Mouse (Mus musculus) midbrain, embryonic 13.5 days (tissue): Measurements from ENCODE around the gene C2cd2l. TPM values are rescaled to one million over a fixed set of nuclear protein-coding genes. Genes with fewer than 3 reads are reported as not detected.
"Not testable (repeated sequence)": the region's sequence is repeated elsewhere in the genome, so short reads cannot be mapped to it uniquely, and the experiment has no call there.

Experiments used
- ATAC-seq: fragments of 200-750 bp; cut with Nextera tagmentation; 2 replicates; pipeline ENCODE4 v1.8.0; 2017; ENCODE audit warnings: mild to moderate bottlenecking, moderate TSS enrichment, moderate library complexity
- H3K27ac ChIP-seq: fragments of 300-500 bp; sonication (generic); 2 replicates; pipeline ENCODE4 v1.5.1; 2015; ENCODE audit warnings: inconsistent platforms, mild to moderate bottlenecking, moderate library complexity
- H3K27me3 ChIP-seq: fragments of 300-500 bp; sonication (generic); 2 replicates; pipeline ENCODE4 v1.6.1; 2015; ENCODE audit warnings: mild to moderate bottlenecking, inconsistent platforms
- H3K36me3 ChIP-seq: fragments of 300-500 bp; sonication (generic); 2 replicates; pipeline ENCODE4 v1.6.1; 2015; ENCODE audit warnings: mild to moderate bottlenecking, inconsistent platforms
- H3K4me1 ChIP-seq: fragments of 300-500 bp; sonication (generic); replicated peaks from 2 replicates; pipeline ENCODE4 v1.6.1; 2015; ENCODE audit warnings: inconsistent platforms
- H3K4me2 ChIP-seq: fragments of 300-500 bp; sonication (generic); replicated peaks from 2 replicates; pipeline ENCODE4 v1.6.1; 2015; ENCODE audit warnings: moderate library complexity, mild to moderate bottlenecking, inconsistent platforms
- H3K4me3 ChIP-seq: fragments of 300-500 bp; sonication (generic); replicated peaks from 2 replicates; pipeline ENCODE4 v1.5.1; 2015; ENCODE audit warnings: mild to moderate bottlenecking, inconsistent platforms
- H3K9ac ChIP-seq: fragments of 300-500 bp; sonication (generic); replicated peaks from 2 replicates; pipeline ENCODE4 v1.6.1; 2015; ENCODE audit warnings: mild to moderate bottlenecking, inconsistent platforms
- H3K9me3 ChIP-seq: fragments of 300-500 bp; sonication (generic); 2 replicates; pipeline ENCODE4 v1.6.1; 2016; ENCODE audit warnings: mild to moderate bottlenecking, inconsistent platforms
- WGBS: fragments of 180-500 bp; shearing (Covaris S2); methylation state at CpG from one replicate; pipeline ENCODE4 v1.1.7; 2015; 5-methylcytosine and 5-hydroxymethylcytosine counted together
- polyA plus RNA-seq: library from polyadenylated mRNA; unstranded; fragments of >200 nt; fragmentation: Nextera tagmentation; extraction: Ambion mirVana; gene quantifications from 2 replicates; pipeline ENCODE4 v1.2.1, GENCODE M21; 2015

Gene C2cd2l
- polyA plus RNA-seq, result 23.0 and 27.3 TPM in 2 replicates

- Histone ChIP-seq H3K27me3 (no peaks in the 10 kb centered on the region), H3K4me2 (peak within 1 kb of the TSS; percentile 93), H3K9ac (peak within 1 kb of the TSS; percentile 98), H3K36me3 (peaks cover 19% of the 10 kb centered on the region), H3K27ac (peak within 1 kb of the TSS; percentile 84), H3K4me1 (peaks cover 33% of the 10 kb centered on the region), H3K9me3 (no peaks in the 10 kb centered on the region), H3K4me3 (peak within 1 kb of the TSS; percentile 98)
- WGBS, result under 1% methylated on average over 66 of the region's 67 CpGs
- ATAC-seq, result peak; percentile 98
Observed at GRCm38 (mm10) chr9:44319887-44320798, at the start of gene C2cd2l. Gene C2cd2l, minus strand, starts transcription at chr9:44320285.

DNA sequence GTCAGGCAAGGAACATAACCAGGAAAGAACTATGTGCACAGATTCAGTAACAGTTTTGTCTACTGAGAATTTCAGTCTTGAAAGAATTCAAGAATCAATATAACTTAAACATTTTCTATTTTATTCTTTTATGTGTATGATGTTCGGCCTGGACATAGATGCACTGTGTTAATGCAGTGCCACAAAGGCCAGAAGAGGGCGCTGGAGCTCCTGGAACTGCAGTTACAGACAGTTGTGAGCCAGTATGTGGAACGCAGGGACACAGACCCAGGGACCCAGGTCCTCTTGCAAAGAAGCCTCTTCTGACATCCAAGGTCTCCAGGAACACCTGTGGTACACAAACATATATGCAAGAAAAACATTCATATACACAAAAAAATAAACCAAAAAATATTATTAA is 44.4 kb upstream of the C2cd2l start:
- H3K27me3 ChIP-seq, result no peaks in the 10 kb centered on the region
- peaks cover 5% of the 10 kb centered on the region for H3K36me3 ChIP-seq
- peaks cover 11% of the 10 kb centered on the region for H3K4me1 ChIP-seq
- no peak overlapping the region for H3K27ac ChIP-seq
- H3K9ac ChIP-seq, result no peak overlapping the region
- H3K4me3 ChIP-seq, result no peak overlapping the region
- H3K9me3 ChIP-seq, result no peaks in the 10 kb centered on the region
- no peak for ATAC-seq
- WGBS, result 63% methylated on average over 3 of the region's 3 CpGs
- H3K4me2 ChIP-seq, result no peak overlapping the region

DNA sequence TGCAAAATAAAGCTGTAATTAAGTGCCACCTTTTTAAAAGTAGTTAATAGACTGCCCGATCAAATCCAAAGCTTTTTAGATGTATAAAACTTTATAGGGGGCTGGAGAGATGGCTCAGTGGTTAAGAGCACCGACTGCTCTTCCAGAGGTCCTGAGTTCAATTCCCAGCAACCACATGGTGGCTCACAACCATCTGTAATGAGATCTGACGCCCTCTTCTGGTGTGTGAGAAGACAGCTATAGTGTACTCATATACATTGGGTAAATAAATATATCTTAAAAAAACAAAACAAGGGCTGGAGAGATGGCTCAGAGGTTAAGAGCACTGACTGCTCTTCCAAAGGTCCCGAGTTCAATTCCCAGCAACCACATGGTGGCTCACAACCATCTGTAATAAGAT is 41.8 kb upstream of the C2cd2l start:
- H3K27me3 ChIP-seq, H3K9me3 ChIP-seq: not testable (repeated sequence)
- Histone ChIP-seq H3K27ac (peak overlapping the region; percentile 72; the same call in 1 of the 2 replicates), H3K4me1 (peaks cover 13% of the 10 kb centered on the region), H3K36me3 (peaks cover 25% of the 10 kb centered on the region), H3K4me3 (peak overlapping the region; percentile 96), H3K4me2 (peak overlapping the region; percentile 82), H3K9ac (0 out of 2 replicates have a peak overlapping the region, but pooled peaks have one; percentile 93)
- 42% methylated on average over 4 of the region's 4 CpGs for WGBS
- peak; percentile 59 for ATAC-seq

DNA sequence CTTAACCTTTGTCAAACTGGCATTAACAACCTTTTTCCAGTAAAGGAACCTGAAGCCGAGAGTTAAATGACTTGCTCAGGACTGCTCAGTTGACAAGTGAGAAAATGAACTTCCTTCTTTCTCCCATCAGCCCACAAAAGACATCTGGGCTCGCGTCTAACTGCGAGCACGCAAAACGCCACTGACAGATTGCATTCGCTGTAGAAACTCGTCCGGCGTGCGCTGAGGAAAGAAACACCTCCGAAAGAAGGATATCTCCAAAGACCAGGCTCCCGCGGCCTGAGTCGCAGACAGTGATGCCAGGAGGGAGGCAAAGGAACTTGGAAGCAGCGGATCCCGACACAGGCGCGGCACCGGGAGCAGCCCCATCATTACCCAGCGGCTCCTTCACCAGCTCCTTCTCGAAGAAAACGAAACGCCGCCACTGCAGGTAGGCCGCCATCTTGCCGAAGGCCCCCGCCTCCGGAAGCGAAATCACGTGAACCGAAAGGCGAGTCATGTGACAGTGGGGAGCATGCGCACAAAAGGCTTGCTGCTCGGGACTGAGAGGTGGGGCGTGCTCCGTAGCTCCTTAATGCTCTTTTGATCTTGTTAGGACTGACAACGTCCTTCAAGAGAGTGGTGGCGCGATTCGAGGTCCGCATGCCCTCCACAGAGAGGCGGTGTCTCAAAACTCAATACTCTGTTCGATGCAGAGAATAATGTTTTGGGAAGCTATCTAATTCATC is 41.3 kb upstream of the C2cd2l start, which contains the start of gene Vps11:
Vps11 (minus strand) TSS at position 481 of the 728 bp plus-strand sequence.
- H3K9me3 ChIP-seq, result no peaks in the 10 kb centered on the region
- H3K27ac ChIP-seq, result peak within 1 kb of the TSS; percentile 72
- peak within 1 kb of the TSS; percentile 93 for H3K9ac ChIP-seq
- H3K4me1 ChIP-seq, result peaks cover 14% of the 10 kb centered on the region
- 1% methylated on average over 44 of the region's 44 CpGs for WGBS
- H3K36me3 ChIP-seq, result peaks cover 31% of the 10 kb centered on the region
- peak; percentile 96 for ATAC-seq
- no peaks in the 10 kb centered on the region for H3K27me3 ChIP-seq
- peak within 1 kb of the TSS; percentile 96 for H3K4me3 ChIP-seq
- H3K4me2 ChIP-seq, result peak within 1 kb of the TSS; percentile 82

DNA sequence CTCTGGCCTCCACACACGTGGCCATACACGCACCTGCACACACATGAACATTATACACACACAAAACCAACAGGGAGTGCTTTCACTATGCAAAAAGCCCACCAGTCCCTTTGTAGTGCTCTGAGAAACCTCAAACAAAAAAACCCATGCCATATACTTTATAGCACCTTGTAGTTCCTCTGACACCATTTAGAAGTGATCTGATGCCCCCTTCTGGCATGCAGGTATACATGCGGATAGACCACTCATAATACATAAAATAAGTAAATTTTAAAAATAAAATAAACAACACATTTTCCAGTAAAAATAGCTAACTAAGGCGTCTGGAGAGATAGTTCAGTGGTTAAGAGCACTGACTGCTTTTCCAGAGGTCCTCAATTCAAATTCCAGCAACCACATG is 37.1 kb upstream of the C2cd2l start:
- no peak overlapping the region for H3K9ac ChIP-seq
- peaks cover 14% of the 10 kb centered on the region for H3K4me1 ChIP-seq
- no peak overlapping the region for H3K4me3 ChIP-seq
- no peak overlapping the region for H3K4me2 ChIP-seq
- no peak overlapping the region for H3K27ac ChIP-seq
- no peaks in the 10 kb centered on the region for H3K27me3 ChIP-seq
- no peak for ATAC-seq
- WGBS, result 81% methylated on average over 4 of the region's 4 CpGs
- peaks cover 72% of the 10 kb centered on the region for H3K36me3 ChIP-seq
- H3K9me3 ChIP-seq, result no peaks in the 10 kb centered on the region

DNA sequence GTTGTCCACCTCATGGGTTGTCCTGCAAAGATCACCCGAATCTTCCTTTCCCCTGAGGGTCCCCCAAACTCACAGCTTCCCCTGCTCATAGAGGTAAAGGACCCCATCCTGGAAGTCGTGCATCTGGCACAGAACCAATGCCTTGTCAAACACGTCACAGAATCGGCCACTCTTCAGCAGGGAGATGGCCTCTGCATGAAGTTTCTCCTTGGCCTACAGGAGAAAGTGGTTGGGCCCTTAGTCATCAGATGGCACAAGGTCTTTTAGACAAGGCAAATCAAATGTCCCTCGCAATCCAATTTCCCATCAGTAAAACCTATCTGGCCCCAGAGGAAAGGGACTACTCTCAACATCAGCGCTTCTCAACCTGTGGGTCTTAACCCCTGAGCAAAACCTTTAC is 33.1 kb upstream of the C2cd2l start:
- no peak overlapping the region for H3K9ac ChIP-seq
- no peak overlapping the region for H3K4me3 ChIP-seq
- 0 out of 2 replicates have a peak, but pooled peaks cover 3% of the 10 kb centered on the region for H3K4me1 ChIP-seq
- no peaks in the 10 kb centered on the region for H3K27me3 ChIP-seq
- H3K27ac ChIP-seq, result no peak overlapping the region
- H3K4me2 ChIP-seq, result no peak overlapping the region
- H3K9me3 ChIP-seq, result no peaks in the 10 kb centered on the region
- 97% methylated on average over 6 of the region's 6 CpGs for whole genome bisulfite sequencing
- no peak for ATAC-seq
- peaks cover 96% of the 10 kb centered on the region for H3K36me3 ChIP-seq

DNA sequence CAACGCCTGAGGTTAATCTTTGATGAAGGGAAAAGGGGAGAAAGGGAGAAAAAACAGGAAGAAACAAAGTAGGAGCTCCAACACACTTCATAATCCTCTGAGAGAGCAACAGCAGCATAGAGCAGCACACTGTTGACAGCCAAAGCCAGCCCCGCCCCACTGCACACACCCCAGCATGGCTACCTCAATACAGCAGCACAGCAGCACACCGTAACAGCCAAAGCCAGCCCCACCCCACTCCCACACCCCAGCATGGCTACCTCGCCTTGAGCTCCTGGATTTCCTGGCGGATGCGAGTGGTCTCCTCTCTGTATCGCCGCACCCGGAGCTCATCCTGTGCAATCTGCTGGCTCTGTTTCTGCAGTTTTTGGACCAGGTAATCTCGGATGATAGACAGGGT is 32.3 kb upstream of the C2cd2l start:
- peaks cover 98% of the 10 kb centered on the region for H3K36me3 ChIP-seq
- H3K9ac ChIP-seq, result no peak overlapping the region
- H3K4me1 ChIP-seq, result 0 out of 2 replicates have a peak, but pooled peaks cover 3% of the 10 kb centered on the region
- ATAC-seq, result no peak
- no peak overlapping the region for H3K4me3 ChIP-seq
- no peak overlapping the region for H3K27ac ChIP-seq
- 92% methylated on average over 10 of the region's 10 CpGs for WGBS
- H3K27me3 ChIP-seq, result no peaks in the 10 kb centered on the region
- no peaks in the 10 kb centered on the region for H3K9me3 ChIP-seq
- no peak overlapping the region for H3K4me2 ChIP-seq

DNA sequence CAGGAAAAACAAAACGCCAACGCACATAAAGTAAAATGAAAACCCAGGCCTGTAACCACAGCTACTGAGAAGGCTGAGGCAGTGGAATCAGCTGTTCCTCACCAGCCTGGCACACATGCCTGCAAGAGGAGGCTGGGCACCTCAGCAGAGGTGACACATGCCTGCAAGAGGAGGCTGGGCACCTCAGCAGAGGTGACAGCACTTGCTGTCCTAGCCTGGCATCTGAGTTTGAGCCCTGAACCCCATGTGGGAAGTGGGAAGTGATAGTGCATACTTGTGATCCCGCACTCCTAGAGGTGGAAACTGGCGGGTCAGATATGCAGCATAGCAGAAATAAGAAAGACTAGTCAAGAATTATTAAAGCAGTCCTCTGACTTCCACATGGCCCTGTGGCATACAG is 31.3 kb upstream of the C2cd2l start:
- Histone ChIP-seq H3K9ac (no peak overlapping the region), H3K36me3 (peaks cover 97% of the 10 kb centered on the region), H3K27me3 (no peaks in the 10 kb centered on the region), H3K9me3 (no peaks in the 10 kb centered on the region), H3K4me3 (no peak overlapping the region), H3K4me1 (no peaks in the 10 kb centered on the region), H3K27ac (no peak overlapping the region), H3K4me2 (no peak overlapping the region)
- ATAC-seq, result no peak
- WGBS, result 98% methylated on average over 4 of the region's 4 CpGs

GRCm38 (mm10) chr9:44348546-44348945 is 28.5 kb upstream of the C2cd2l start:
- peaks cover 73% of the 10 kb centered on the region for H3K36me3 ChIP-seq
- no peaks in the 10 kb centered on the region for H3K9me3 ChIP-seq
- no peaks in the 10 kb centered on the region for H3K4me1 ChIP-seq
- no peaks in the 10 kb centered on the region for H3K27me3 ChIP-seq
- no peak overlapping the region for H3K4me3 ChIP-seq
- no peak for ATAC-seq
- H3K27ac ChIP-seq, result no peak overlapping the region
- H3K9ac ChIP-seq, result no peak overlapping the region
- no peak overlapping the region for H3K4me2 ChIP-seq
- 98% methylated on average over 4 of the region's 4 CpGs for WGBS

DNA sequence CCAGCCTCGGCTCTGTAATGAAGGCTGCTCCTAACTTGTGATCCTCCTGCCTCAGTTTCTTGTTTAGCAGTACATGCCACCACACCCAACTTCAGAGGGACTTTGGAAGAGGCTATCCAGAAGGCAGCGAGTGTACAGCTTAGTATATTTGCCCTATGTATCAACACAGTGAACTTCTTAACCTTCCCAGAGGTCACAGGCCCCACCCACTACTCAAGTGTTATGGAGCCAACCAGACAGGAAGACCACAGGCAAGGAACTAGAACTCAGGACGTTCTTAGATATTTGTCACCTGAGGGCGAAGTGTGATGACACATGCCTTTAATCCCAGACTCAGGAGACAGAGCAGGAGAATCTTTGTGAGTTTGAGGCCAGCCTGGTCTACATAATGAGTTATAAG is 27.5 kb upstream of the C2cd2l start:
- Histone ChIP-seq H3K4me3 (no peak overlapping the region), H3K27ac (no peak overlapping the region), H3K36me3 (peaks cover 64% of the 10 kb centered on the region), H3K4me2 (no peak overlapping the region), H3K27me3 (no peaks in the 10 kb centered on the region), H3K4me1 (peaks cover 9% of the 10 kb centered on the region), H3K9ac (no peak overlapping the region), H3K9me3 (no peaks in the 10 kb centered on the region)
- no peak for ATAC-seq
- WGBS, result 86% methylated on average over 4 of the region's 4 CpGs

DNA sequence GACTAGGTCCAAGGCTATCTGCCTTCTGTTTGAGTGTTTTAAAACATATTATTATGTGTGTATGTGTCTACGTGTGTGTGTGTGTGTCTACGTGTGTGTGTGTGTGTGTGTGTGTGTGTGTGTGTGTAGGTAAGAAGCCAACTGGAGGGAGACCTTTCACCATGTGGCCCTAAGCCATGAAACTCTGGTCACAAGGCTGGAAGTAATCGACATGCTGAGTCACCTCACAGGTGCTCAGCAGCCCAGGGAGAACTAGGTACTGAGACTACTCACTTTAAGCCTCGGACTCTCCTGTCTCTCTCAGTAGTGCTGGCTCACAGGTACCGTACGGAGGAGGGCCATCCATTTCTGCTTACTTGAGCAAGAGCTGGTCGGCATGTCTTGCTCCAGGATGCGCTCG is 27.1 kb upstream of the C2cd2l start:
- WGBS, result 88% methylated on average over 9 of the region's 9 CpGs
- Histone ChIP-seq H3K9ac (no peak overlapping the region), H3K36me3 (peaks cover 59% of the 10 kb centered on the region), H3K27ac (no peak overlapping the region), H3K27me3 (no peaks in the 10 kb centered on the region), H3K9me3 (no peaks in the 10 kb centered on the region), H3K4me3 (no peak overlapping the region), H3K4me1 (peaks cover 14% of the 10 kb centered on the region), H3K4me2 (no peak overlapping the region)
- ATAC-seq, result no peak
